Mouse (Mus musculus): ENCODE results near the gene Pnpla6. TPM values are rescaled to one million over a fixed set of nuclear protein-coding genes. Genes with fewer than 3 reads are reported as not detected.

The Pnpla6 gene
- 10 to 100 TPM; 76.5 to 86.0 TPM for total RNA-seq (2021)
- long read RNA-seq, experiment 1, full-length matches to known transcripts = 10 of 80 reads
- long read RNA-seq, experiment 1, partial matches to known transcripts = 40 of 80 reads
- long read RNA-seq, experiment 1, other reads (novel, unspliced or antisense) = 30 of 80 reads
- long read RNA-seq, experiment 2, full-length matches to known transcripts = 6 of 68 reads
- long read RNA-seq, experiment 2, partial matches to known transcripts = 26 of 68 reads
- long read RNA-seq, experiment 2, other reads (novel, unspliced or antisense) = 36 of 68 reads

GRCm38 (mm10) chr8:3515260-3515671 is at the start of gene Pnpla6:
Gene Pnpla6, plus strand, starts transcription at chr8:3515384.
- no peak; the same call in 1 of the 2 replicates for TF ChIP-seq CTCF (IDR thresholded peaks at IDR 0.05)
- Histone ChIP-seq H3K27ac (peak within 1 kb of the TSS; percentile 81), H3K4me3 (peak within 1 kb of the TSS; percentile 89)
- intact Hi-C loops (cut with DNase I) = loop anchor here (1.0 kb wide), 1 partner anchor 15 kb away; the partner anchor contains the start of gene Mcoln1
- DNase-seq (ENCODE audit: extremely low spot score in 1 of 2, low spot score in 2 of 2) = peak; percentile 88

GRCm38 (mm10) chr8:3467006-3467885 is 47.9 kb upstream of the Pnpla6 start, which contains the start of gene Pex11g:
Gene Pex11g, minus strand, starts transcription at chr8:3467680.
- H3K27ac ChIP-seq = peak within 1 kb of the TSS; percentile 67; the same call in 1 of the 2 replicates
- intact Hi-C loops (cut with DNase I) = no loop called here

GRCm38 (mm10) chr8:3467886-3468545 is 47.2 kb upstream of the Pnpla6 start:
- intact Hi-C loops (cut with DNase I) = no loop called here
- TF ChIP-seq CTCF (IDR thresholded peaks at IDR 0.05) = no peak
- no peak for DNase-seq (ENCODE audit: extremely low spot score in 1 of 2, low spot score in 2 of 2)
- Histone ChIP-seq H3K4me3 (peak overlapping the region; percentile 48), H3K27ac (peak overlapping the region; percentile 67; the same call in 1 of the 2 replicates)

More at GRCm38 (mm10) chr8:3467006-3467885, 47.9 kb upstream of the Pnpla6 start, which contains the start of gene Pex11g:
- peak; percentile 81 to 86 for DNase-seq (ENCODE audit: extremely low spot score in 1 of 2, low spot score in 2 of 2)
- no peak for TF ChIP-seq CTCF (IDR thresholded peaks at IDR 0.05)
- H3K4me3 ChIP-seq = peak within 1 kb of the TSS; percentile 48

GRCm38 (mm10) chr8:3468838-3469237 is 46.3 kb upstream of the Pnpla6 start:
- H3K4me3 ChIP-seq = no peak overlapping the region
- H3K27ac ChIP-seq = no peak overlapping the region
- TF ChIP-seq CTCF (IDR thresholded peaks at IDR 0.05) = peak; percentile 15
- intact Hi-C loops (cut with DNase I) = no loop called here
- DNase-seq (ENCODE audit: extremely low spot score in 1 of 2, low spot score in 2 of 2) = no peak

GRCm38 (mm10) chr8:3470562-3470961 is 44.6 kb upstream of the Pnpla6 start, which contains the start of gene Tex45:
Gene Tex45, plus strand, starts transcription at chr8:3470862.
- intact Hi-C loops (cut with DNase I) = no loop called here

GRCm38 (mm10) chr8:3475715-3476429 is 39.3 kb upstream of the Pnpla6 start:
- Histone ChIP-seq H3K4me3 (peak overlapping the region; percentile 29), H3K27ac (no peak overlapping the region)
- DNase-seq (ENCODE audit: extremely low spot score in 1 of 2, low spot score in 2 of 2) = no peak
- intact Hi-C loops (cut with DNase I) = no loop called here
- no peak for TF ChIP-seq CTCF (IDR thresholded peaks at IDR 0.05)

More at GRCm38 (mm10) chr8:3470562-3470961, 44.6 kb upstream of the Pnpla6 start, which contains the start of gene Tex45:
- Histone ChIP-seq H3K4me3 (no peak within 1 kb of the TSS), H3K27ac (no peak within 1 kb of the TSS)
- no peak for DNase-seq (ENCODE audit: extremely low spot score in 1 of 2, low spot score in 2 of 2)
- no peak for TF ChIP-seq CTCF (IDR thresholded peaks at IDR 0.05)

- H3K27ac ChIP-seq = no peak overlapping the region
These were observed 34.9 kb upstream of the Pnpla6 start for GRCm38 (mm10) chr8:3480221-3480785.

GRCm38 (mm10) chr8:3481605-3482004 is 33.6 kb upstream of the Pnpla6 start:
- DNase-seq (ENCODE audit: extremely low spot score in 1 of 2, low spot score in 2 of 2) = no peak
- intact Hi-C loops (cut with DNase I) = no loop called here
- H3K27ac ChIP-seq = no peak overlapping the region
- H3K4me3 ChIP-seq = no peak overlapping the region
- TF ChIP-seq CTCF (IDR thresholded peaks at IDR 0.05) = no peak

More at GRCm38 (mm10) chr8:3480221-3480785, 34.9 kb upstream of the Pnpla6 start:
- H3K4me3 ChIP-seq = no peak overlapping the region
- no peak for TF ChIP-seq CTCF (IDR thresholded peaks at IDR 0.05)
- intact Hi-C loops (cut with DNase I) = no loop called here
- DNase-seq (ENCODE audit: extremely low spot score in 1 of 2, low spot score in 2 of 2) = no peak

- TF ChIP-seq CTCF (IDR thresholded peaks at IDR 0.05) = no peak
- intact Hi-C loops (cut with DNase I) = no loop called here
- no peak overlapping the region for H3K4me3 ChIP-seq
- no peak for DNase-seq (ENCODE audit: extremely low spot score in 1 of 2, low spot score in 2 of 2)
- H3K27ac ChIP-seq = no peak overlapping the region
These were observed 32.9 kb upstream of the Pnpla6 start for GRCm38 (mm10) chr8:3482240-3482740.

GRCm38 (mm10) chr8:3483546-3483945 is 31.6 kb upstream of the Pnpla6 start:
- Histone ChIP-seq H3K27ac (no peak overlapping the region), H3K4me3 (no peak overlapping the region)
- no peak for DNase-seq (ENCODE audit: extremely low spot score in 1 of 2, low spot score in 2 of 2)
- intact Hi-C loops (cut with DNase I) = no loop called here
- TF ChIP-seq CTCF (IDR thresholded peaks at IDR 0.05) = no peak
